Mouse (Mus musculus): ENCODE results near the gene Shisa8. TPM values are rescaled to one million over a fixed set of nuclear protein-coding genes. Genes with fewer than 3 reads are reported as not detected.
"Not testable (repeated sequence)": the region's sequence is repeated elsewhere in the genome, so short reads cannot be mapped to it uniquely, and the experiment has no call there.

Gene Shisa8
- polyA plus RNA-seq (2016; fragmentation: Nextera tagmentation; extraction: Ambion mirVana): 1.6 and 1.7 TPM in 2 replicates

DNA sequence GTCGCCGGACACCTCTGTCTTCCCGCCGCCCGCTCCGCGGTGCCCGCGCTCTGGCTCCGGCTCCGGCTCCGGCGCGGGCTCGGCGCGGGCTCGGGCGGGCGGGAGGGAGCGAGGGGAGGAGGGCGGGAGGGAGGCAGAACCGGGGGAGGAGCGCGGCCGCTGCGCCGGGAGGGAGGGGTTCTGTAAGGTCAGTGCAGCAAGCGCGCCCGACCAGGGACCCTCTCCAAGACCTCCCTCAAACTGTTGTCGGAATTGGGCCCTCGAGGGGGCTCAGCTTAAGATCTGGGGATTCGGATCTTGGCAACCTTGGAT is at the start of gene Shisa8:
Gene Shisa8, minus strand, starts transcription at position 64 of the 312 bp plus-strand sequence.
- peak within 1 kb of the TSS; percentile 54 for H3K9ac ChIP-seq
- WGBS: 0% methylated on average over 9 of the region's 34 CpGs

DNA sequence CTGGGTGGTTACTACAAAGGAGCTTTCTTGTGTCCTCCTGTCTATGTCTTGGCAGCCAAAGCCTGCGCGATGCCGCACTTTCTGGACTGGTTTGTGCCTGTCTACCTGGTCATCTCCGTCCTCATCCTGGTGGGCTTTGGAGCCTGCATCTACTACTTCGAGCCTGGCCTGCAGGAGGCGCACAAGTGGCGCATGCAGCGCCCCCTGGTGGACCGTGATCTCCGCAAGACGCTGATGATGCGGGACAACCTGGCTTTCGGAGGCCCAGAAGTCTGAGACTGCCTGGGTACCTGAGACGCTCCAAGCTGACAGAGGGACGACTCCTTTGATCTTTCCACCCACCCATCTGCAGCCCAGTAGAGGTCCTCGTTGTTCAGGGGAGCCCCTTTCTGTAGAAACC is 46.9 kb upstream of the Shisa8 start:
- ATAC-seq (ENCODE audit: low FRiP score): no peak
- H3K9me3 ChIP-seq (replicated peaks): no peaks in the 10 kb centered on the region
- H3K4me1 ChIP-seq: peaks cover 24% of the 10 kb centered on the region
- H3K36me3 ChIP-seq: no peaks in the 10 kb centered on the region
- H3K27me3 ChIP-seq: 0 out of 2 replicates have a peak, but pooled peaks cover 5% of the 10 kb centered on the region
- no peak overlapping the region for H3K27ac ChIP-seq
- 12% methylated on average over 16 of the region's 16 CpGs for WGBS
- H3K4me3 ChIP-seq: no peak overlapping the region
- H3K4me2 ChIP-seq (replicated peaks): no peak overlapping the region
- no peak overlapping the region for H3K9ac ChIP-seq

More for the DNA sequence above, at the start of gene Shisa8:
- peaks cover 36% of the 10 kb centered on the region for H3K4me1 ChIP-seq
- H3K36me3 ChIP-seq: no peaks in the 10 kb centered on the region
- H3K4me3 ChIP-seq: peak within 1 kb of the TSS; percentile 40
- peaks cover 94% of the 10 kb centered on the region for H3K27me3 ChIP-seq
- H3K4me2 ChIP-seq (replicated peaks): peak within 1 kb of the TSS; percentile 69
- H3K27ac ChIP-seq: no peak within 1 kb of the TSS
- no peaks in the 10 kb centered on the region for H3K9me3 ChIP-seq (replicated peaks)
- no peak for ATAC-seq (ENCODE audit: low FRiP score)

DNA sequence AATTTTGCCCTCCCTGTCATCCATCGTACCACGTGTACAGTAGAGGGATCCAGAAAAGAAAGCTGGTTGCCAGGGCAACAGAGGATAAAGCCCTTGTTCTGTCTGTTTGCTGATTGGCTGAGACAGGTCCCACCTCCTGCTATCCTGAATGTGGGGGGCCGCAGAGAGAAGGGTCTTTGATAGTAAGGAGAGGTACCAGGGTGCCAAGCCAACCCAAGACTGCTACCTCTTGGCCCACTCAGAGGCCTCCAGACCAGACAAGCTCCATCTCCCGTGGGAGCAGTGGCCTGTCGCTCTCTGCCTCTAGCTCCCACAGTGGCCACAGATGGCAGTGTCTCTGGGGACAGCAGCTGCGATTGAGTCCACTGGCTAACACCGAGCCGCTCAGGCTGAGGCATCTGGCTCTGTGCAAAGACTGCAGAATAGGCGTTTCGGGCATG is 43.3 kb upstream of the Shisa8 start:
- 0 out of 2 replicates have a peak, but pooled peaks cover 5% of the 10 kb centered on the region for H3K27me3 ChIP-seq
- H3K4me3 ChIP-seq: peak overlapping the region; percentile 33
- peak; percentile 89 for ATAC-seq (ENCODE audit: low FRiP score)
- WGBS: 9% methylated on average over 10 of the region's 10 CpGs
- H3K4me1 ChIP-seq: peaks cover 24% of the 10 kb centered on the region
- no peaks in the 10 kb centered on the region for H3K36me3 ChIP-seq
- no peaks in the 10 kb centered on the region for H3K9me3 ChIP-seq (replicated peaks)
- peak overlapping the region; percentile 48 for H3K4me2 ChIP-seq (replicated peaks)
- peak overlapping the region; percentile 37; the same call in 1 of the 2 replicates for H3K9ac ChIP-seq
- peak overlapping the region; percentile 64 for H3K27ac ChIP-seq

DNA sequence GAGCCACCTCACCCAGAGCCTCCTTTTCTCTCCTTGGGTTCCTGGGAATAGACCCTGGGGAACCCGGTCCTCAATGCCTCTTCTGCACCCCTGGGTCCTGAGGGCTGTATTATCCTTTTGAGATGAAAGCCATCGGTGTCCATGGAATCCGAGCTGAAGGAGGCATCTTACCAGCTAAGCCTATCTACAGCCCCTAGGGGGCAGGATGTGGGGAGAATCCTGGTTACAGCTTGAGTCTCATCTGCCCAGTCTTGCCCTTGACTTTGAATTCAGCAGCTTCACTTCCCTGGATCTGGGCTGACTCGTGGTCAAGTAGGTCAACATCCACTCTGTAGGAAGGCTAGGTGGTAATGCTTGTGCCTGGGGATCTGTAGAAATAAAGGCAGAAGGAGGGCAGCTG is 42.6 kb upstream of the Shisa8 start:
- H3K27me3 ChIP-seq: 0 out of 2 replicates have a peak, but pooled peaks cover under 1% of the 10 kb centered on the region
- peak overlapping the region; percentile 48 for H3K4me2 ChIP-seq (replicated peaks)
- H3K4me1 ChIP-seq: peaks cover 24% of the 10 kb centered on the region
- H3K36me3 ChIP-seq: no peaks in the 10 kb centered on the region
- H3K4me3 ChIP-seq: peak overlapping the region; percentile 33; the same call in 1 of the 2 replicates
- no peaks in the 10 kb centered on the region for H3K9me3 ChIP-seq (replicated peaks)
- no peak for ATAC-seq (ENCODE audit: low FRiP score)
- H3K27ac ChIP-seq: peak overlapping the region; percentile 64; the same call in 1 of the 2 replicates
- 41% methylated on average over 4 of the region's 4 CpGs for WGBS
- no peak overlapping the region for H3K9ac ChIP-seq

DNA sequence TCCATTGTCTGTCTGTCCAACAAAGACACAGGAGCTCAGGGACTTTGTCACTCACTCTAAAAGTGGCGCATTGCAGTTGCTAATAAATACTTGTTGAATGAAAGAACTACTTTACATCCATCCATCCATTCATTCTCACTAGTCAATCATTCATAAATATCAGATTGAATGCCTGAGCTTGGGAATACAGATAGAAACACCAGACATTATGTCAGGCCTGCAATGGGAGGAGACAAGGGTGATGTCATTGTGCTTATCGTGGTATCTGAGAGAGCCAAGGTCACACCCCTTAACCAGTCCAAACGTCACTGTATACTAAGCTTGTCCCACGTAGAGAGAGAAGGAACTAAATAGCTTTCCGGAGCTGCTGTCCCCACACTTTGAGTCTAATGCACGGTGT is 39.5 kb upstream of the Shisa8 start, which contains the start of gene 1500009C09Rik:
Gene 1500009C09Rik, plus strand, starts transcription at position 301 of the 400 bp plus-strand sequence.
- WGBS: 89% methylated on average over 6 of the region's 6 CpGs

DNA sequence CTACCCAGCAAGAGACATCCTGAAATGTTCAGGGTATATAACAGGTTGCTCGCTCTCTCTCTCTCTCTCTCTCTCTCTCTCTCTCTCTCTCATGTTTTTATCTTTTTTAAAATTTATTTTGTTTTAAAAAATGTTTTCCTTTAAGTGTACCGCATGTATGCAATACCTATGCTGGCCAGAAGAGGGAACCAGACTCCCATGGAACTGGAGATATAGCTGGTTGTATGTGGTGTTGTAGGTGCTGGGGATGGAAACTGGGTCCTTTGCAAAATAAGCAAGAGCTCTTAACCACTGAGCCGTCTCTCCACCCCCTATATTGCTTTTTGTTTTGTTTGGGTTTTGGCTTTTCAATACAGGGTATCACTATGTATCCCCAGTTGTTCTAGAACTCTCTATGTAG is 39.0 kb upstream of the Shisa8 start:
- Histone ChIP-seq H3K4me1 (peaks cover 17% of the 10 kb centered on the region), H3K27me3 (no peaks in the 10 kb centered on the region), H3K9me3 (replicated peaks) (no peaks in the 10 kb centered on the region), H3K4me3 (no peak overlapping the region), H3K9ac (no peak overlapping the region), H3K27ac (no peak overlapping the region), H3K4me2 (replicated peaks) (no peak overlapping the region), H3K36me3 (no peaks in the 10 kb centered on the region)
- ATAC-seq (ENCODE audit: low FRiP score): no peak
- over 99% methylated on average over 3 of the region's 3 CpGs for WGBS

More for the DNA sequence above, 39.5 kb upstream of the Shisa8 start, which contains the start of gene 1500009C09Rik:
- Histone ChIP-seq H3K4me1 (peaks cover 22% of the 10 kb centered on the region), H3K36me3 (no peaks in the 10 kb centered on the region), H3K4me2 (replicated peaks) (no peak within 1 kb of the TSS), H3K9me3 (replicated peaks) (no peaks in the 10 kb centered on the region), H3K27ac (no peak within 1 kb of the TSS), H3K4me3 (no peak within 1 kb of the TSS), H3K9ac (no peak within 1 kb of the TSS), H3K27me3 (no peaks in the 10 kb centered on the region)
- ATAC-seq (ENCODE audit: low FRiP score): no peak

DNA sequence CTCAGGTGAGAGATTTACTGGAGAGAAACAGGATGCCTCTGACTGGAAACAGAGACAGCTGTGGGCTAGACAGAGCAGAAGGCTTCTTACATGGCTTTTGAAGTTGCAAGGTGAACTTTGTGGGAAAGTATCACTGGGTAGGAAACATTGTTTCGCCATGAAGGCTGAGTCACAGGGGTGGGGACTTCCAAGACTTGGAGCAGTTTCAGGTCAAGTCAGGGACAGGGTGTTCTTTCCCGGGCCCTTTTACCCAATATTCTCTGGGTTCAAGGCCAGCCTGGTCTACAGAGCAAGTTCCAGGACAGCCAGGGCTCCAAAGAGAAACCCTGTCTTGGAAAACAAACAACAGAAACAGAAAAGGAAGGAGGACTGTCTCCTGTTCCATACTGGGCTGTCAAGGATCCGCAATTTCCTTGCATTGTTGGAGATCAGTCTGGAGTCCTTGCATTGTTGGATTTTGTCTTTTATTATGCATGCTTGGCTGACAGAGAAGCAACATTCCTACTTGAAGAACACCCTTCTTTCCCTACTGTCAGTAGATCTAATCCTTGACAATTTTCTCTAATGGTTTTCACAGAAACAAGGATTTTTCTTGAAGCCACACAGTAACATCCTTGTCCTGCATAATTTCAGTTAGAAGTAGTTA is 34.6 kb upstream of the Shisa8 start:
- Histone ChIP-seq H3K9ac (no peak overlapping the region), H3K36me3 (no peaks in the 10 kb centered on the region), H3K4me1 (peaks cover 6% of the 10 kb centered on the region), H3K27ac (no peak overlapping the region), H3K27me3 (no peaks in the 10 kb centered on the region), H3K4me2 (replicated peaks) (no peak overlapping the region), H3K4me3 (no peak overlapping the region), H3K9me3 (replicated peaks) (no peaks in the 10 kb centered on the region)
- ATAC-seq (ENCODE audit: low FRiP score): no peak
- 84% methylated on average over 3 of the region's 3 CpGs for WGBS

DNA sequence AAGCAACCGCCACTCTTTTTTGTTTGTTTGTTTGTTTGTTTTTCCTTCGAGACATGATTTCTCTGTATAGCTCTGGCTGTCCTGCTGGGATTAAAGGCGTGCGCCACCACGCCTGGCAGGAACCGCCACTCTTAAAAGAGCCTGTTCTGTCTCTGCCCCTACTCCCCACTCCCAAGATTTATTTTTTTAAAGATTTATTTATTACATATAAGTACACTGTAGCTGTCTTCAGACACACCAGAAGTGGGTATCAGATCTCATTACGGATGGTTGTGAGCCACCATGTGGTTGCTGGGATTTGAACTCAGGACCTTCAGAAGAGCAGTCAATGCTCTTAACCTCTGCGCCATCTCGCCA is 32.2 kb upstream of the Shisa8 start:
- 22% methylated on average over 9 of the region's 9 CpGs for WGBS
- Histone ChIP-seq H3K4me3 (peak overlapping the region; percentile 56), H3K4me2 (replicated peaks) (peak overlapping the region; percentile 69), H3K9ac (peak overlapping the region; percentile 55; the same call in 1 of the 2 replicates), H3K27ac (peak overlapping the region; percentile 66)
- H3K9me3 ChIP-seq (replicated peaks); H3K27me3 ChIP-seq; ATAC-seq (ENCODE audit: low FRiP score); H3K4me1 ChIP-seq; H3K36me3 ChIP-seq: not testable (repeated sequence)

DNA sequence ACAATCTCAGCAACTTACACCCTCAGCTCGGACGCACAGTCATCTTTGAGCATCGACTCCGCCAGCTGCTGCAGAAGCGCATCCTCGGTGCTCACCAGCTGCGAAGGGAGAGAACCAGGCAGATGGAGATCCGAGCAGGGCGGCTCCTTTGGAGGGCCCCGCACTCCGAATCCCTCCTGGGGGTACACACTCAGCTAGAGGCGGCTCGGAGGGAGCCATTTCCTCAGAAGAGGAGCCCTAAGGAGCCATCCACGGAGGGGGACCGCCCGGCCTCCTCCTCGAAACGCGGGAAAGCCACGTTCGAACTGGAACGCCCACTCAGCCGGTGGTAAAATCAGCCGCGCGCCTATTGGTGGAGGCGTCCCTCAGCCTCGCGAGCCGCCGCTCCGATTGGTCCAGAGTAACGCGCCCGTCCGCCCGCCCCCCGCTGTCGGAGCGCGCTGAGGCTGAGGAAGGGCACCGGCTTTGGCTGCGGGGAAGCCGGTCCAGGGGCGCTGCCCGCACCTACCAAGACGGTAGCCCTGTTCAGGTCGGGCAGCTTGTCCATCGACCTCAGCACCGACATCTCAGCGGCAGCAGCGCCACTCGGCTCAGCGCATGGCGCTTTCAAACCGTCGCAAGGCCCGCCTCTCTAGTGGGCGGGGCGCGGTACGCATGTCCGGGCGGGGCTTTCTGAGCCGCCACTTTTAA is 31.6 kb upstream of the Shisa8 start, which contains the start of gene Cenpm:
Gene Cenpm, minus strand, starts transcription at position 634 of the 690 bp plus-strand sequence.
- Histone ChIP-seq H3K4me3 (peak within 1 kb of the TSS; percentile 56), H3K27ac (peak within 1 kb of the TSS; percentile 66), H3K9me3 (replicated peaks) (no peaks in the 10 kb centered on the region), H3K4me1 (peaks cover 6% of the 10 kb centered on the region), H3K27me3 (no peaks in the 10 kb centered on the region), H3K36me3 (no peaks in the 10 kb centered on the region), H3K4me2 (replicated peaks) (peak within 1 kb of the TSS; percentile 69), H3K9ac (peak within 1 kb of the TSS; percentile 55)
- ATAC-seq (ENCODE audit: low FRiP score): peak; percentile 96
- under 1% methylated on average over 65 of the region's 65 CpGs for WGBS

DNA sequence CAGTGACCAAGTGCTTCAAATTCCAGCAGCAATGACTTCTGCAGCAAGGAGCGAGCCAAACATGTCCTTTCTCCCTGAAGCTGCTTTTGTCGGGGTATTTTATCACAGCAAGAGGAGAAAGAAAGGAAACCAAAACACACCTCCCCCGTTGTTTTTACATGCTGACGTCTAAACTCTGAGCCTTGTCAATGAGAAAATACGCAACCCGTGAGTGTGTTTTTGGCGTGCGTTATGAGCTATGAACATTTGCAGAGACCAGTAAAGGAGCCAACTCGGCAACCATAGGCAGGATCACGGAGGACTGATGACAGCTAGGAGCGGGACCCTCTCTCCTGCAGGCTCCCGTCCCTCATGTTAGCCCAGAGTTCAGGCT is 31.1 kb upstream of the Shisa8 start:
- Histone ChIP-seq H3K27ac (peak overlapping the region; percentile 66; the same call in 1 of the 2 replicates), H3K9me3 (replicated peaks) (no peaks in the 10 kb centered on the region), H3K9ac (peak overlapping the region; percentile 55), H3K4me3 (peak overlapping the region; percentile 56), H3K4me1 (peaks cover 6% of the 10 kb centered on the region), H3K36me3 (no peaks in the 10 kb centered on the region), H3K27me3 (no peaks in the 10 kb centered on the region), H3K4me2 (replicated peaks) (peak overlapping the region; percentile 69)
- ATAC-seq (ENCODE audit: low FRiP score): no peak
- 7% methylated on average over 12 of the region's 12 CpGs for WGBS

DNA sequence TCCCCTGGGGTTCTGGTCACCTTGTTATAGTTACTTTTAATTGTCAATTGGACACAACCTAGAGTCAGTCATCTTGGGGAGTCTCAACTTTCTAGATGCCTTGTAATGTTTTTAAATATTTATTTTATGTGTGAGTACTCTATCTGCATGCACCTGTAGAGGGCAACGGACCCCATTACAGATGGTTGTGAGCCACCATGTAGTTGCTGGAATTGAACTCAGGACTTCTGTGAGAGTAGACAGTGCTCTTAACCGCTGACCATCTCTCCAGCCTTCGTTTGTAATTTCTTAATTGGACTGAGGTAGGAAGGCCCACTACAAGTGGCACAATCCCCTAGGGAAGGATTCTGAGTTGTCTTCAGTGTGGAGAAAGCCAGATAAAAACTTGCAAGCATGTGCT is 30.7 kb upstream of the Shisa8 start:
- ATAC-seq (ENCODE audit: low FRiP score): no peak

DNA sequence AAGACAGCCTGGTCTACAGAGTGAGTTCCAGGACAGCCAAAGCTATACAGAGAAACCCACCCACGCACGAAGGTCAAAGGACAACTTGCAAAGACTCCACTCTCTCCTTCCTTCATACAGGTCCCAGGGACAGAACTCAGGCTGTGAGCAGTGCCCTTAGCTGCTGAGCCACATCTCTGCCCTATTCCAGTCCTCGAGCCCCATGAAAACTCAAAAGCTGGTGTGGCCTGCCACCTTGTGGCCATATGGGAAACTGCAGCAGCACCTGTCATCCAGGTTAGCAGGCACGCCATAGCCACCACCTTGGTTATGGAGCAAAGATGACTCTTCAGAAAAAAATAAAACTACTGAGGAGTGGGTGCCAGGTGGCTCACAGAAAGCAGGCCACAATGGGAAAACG is 23.9 kb upstream of the Shisa8 start:
- Histone ChIP-seq H3K36me3 (peaks cover 5% of the 10 kb centered on the region; the same call in 1 of the 2 replicates), H3K27ac (no peak overlapping the region), H3K27me3 (no peaks in the 10 kb centered on the region), H3K4me2 (replicated peaks) (no peak overlapping the region), H3K4me1 (no peaks in the 10 kb centered on the region), H3K9ac (no peak overlapping the region), H3K9me3 (replicated peaks) (no peaks in the 10 kb centered on the region), H3K4me3 (no peak overlapping the region)
- 27% methylated on average over 5 of the region's 5 CpGs for WGBS
- peak; percentile 56 for ATAC-seq (ENCODE audit: low FRiP score)

More for the DNA sequence above, 30.7 kb upstream of the Shisa8 start:
- no peaks in the 10 kb centered on the region for H3K9me3 ChIP-seq (replicated peaks)
- no peaks in the 10 kb centered on the region for H3K27me3 ChIP-seq
- H3K4me3 ChIP-seq: peak overlapping the region; percentile 56
- peak overlapping the region; percentile 69 for H3K4me2 ChIP-seq (replicated peaks)
- H3K27ac ChIP-seq: no peak overlapping the region
- H3K4me1 ChIP-seq: peaks cover 6% of the 10 kb centered on the region
- H3K36me3 ChIP-seq: no peaks in the 10 kb centered on the region
- peak overlapping the region; percentile 55; the same call in 1 of the 2 replicates for H3K9ac ChIP-seq
- WGBS: 82% methylated on average over 3 of the region's 3 CpGs
